Mouse (Mus musculus): ENCODE data around the gene Tmprss11g. TPM values are rescaled to one million over a fixed set of nuclear protein-coding genes. Genes with fewer than 3 reads are reported as not detected.

Tmprss11g gene
- total and polyA plus RNA-seq, 3 experiments, result not detected

Other genes starting within 250 kb of the Tmprss11g start
- not detected in 2 replicates for gene Tmprss11c, start 229.3 kb downstream of the Tmprss11g start, total RNA-seq (2012; rRNA removed)
- not detected for gene Tmprss11c, start 229.3 kb downstream of the Tmprss11g start, polyA plus RNA-seq (2012; ENCODE audit: insufficient read depth in 1 of 2, insufficient read length in 2 of 2, low read depth in 1 of 2, low replicate concordance in 2 of 2, missing spikeins in 1 of 2)
- not detected in 2 replicates for gene Tmprss11d, start 145.2 kb downstream of the Tmprss11g start, total RNA-seq (2012; rRNA removed)
- not detected for gene Tmprss11d, start 145.2 kb downstream of the Tmprss11g start, polyA plus RNA-seq (2012; ENCODE audit: insufficient read depth in 1 of 2, insufficient read length in 2 of 2, low read depth in 1 of 2, low replicate concordance in 2 of 2, missing spikeins in 1 of 2)
- not detected in 2 replicates for gene Tmprss11a, start 49.6 kb downstream of the Tmprss11g start, total RNA-seq (2012; rRNA removed)
- gene Tmprss11a, start 49.6 kb downstream of the Tmprss11g start, polyA plus RNA-seq (2012; ENCODE audit: insufficient read depth in 1 of 2, insufficient read length in 2 of 2, low read depth in 1 of 2, low replicate concordance in 2 of 2, missing spikeins in 1 of 2), result not detected
- not detected in 2 replicates for gene Tmprss11f, start 113.8 kb upstream of the Tmprss11g start, total RNA-seq (2012; rRNA removed)
- not detected for gene Tmprss11f, start 113.8 kb upstream of the Tmprss11g start, polyA plus RNA-seq (2012; ENCODE audit: insufficient read depth in 1 of 2, insufficient read length in 2 of 2, low read depth in 1 of 2, low replicate concordance in 2 of 2, missing spikeins in 1 of 2)
- gene Tmprss11b, start 157.8 kb upstream of the Tmprss11g start, total RNA-seq (2012; rRNA removed), result not detected in 2 replicates
- not detected for gene Tmprss11b, start 157.8 kb upstream of the Tmprss11g start, polyA plus RNA-seq (2012; ENCODE audit: insufficient read depth in 1 of 2, insufficient read length in 2 of 2, low read depth in 1 of 2, low replicate concordance in 2 of 2, missing spikeins in 1 of 2)
- gene Tmprss11e, start 227.2 kb upstream of the Tmprss11g start, total RNA-seq (2012; rRNA removed), result not detected in 2 replicates
- gene Tmprss11e, start 227.2 kb upstream of the Tmprss11g start, polyA plus RNA-seq (2012; ENCODE audit: insufficient read depth in 1 of 2, insufficient read length in 2 of 2, low read depth in 1 of 2, low replicate concordance in 2 of 2, missing spikeins in 1 of 2), result not detected

Data from MEL (cell line).